Mouse (Mus musculus) ES-Bruce4 (cell line): Measurements from ENCODE around the gene Acer1. TPM values are rescaled to one million over a fixed set of nuclear protein-coding genes. Genes with fewer than 3 reads are reported as not detected.
A peak's percentile ranks its signal among the peaks of the same experiment; 100 is the strongest.

Experiments
- H3K27ac ChIP-seq: 2 replicates; pipeline ENCODE4 v1.5.1; 2012; ENCODE audit warnings: low read length, inconsistent platforms; ENCODE audit not compliant: insufficient read depth
- H3K27me3 ChIP-seq: 2 replicates; pipeline ENCODE4 v1.6.1; 2012; ENCODE audit warnings: mild to moderate bottlenecking, low read length, inconsistent platforms; ENCODE audit not compliant: control insufficient read depth, poor library complexity, insufficient read depth, severe bottlenecking
- H3K36me3 ChIP-seq: 2 replicates; pipeline ENCODE4 v1.6.1; 2012; ENCODE audit warnings: inconsistent platforms, mild to moderate bottlenecking, low read length, moderate library complexity; ENCODE audit not compliant: control insufficient read depth, poor library complexity, insufficient read depth, severe bottlenecking
- H3K4me1 ChIP-seq: one replicate; pipeline ENCODE4 v1.8.1; 2011; ENCODE audit warnings: low read length; ENCODE audit not compliant: control insufficient read depth, insufficient read depth
- H3K4me3 ChIP-seq: 2 replicates; pipeline ENCODE4 v1.5.1; 2011; ENCODE audit warnings: low read depth, mild to moderate bottlenecking, low read length
- H3K9ac ChIP-seq: 2 replicates; pipeline ENCODE4 v1.6.1; 2012; ENCODE audit warnings: low read depth, mild to moderate bottlenecking, inconsistent platforms; ENCODE audit not compliant: poor library complexity, severe bottlenecking
- H3K9me3 ChIP-seq: replicated peaks from 2 replicates; pipeline ENCODE4 v1.6.1; 2012; ENCODE audit warnings: mild to moderate bottlenecking, low read length, inconsistent platforms; ENCODE audit not compliant: control insufficient read depth, poor library complexity, insufficient read depth, severe bottlenecking
- CTCF ChIP-seq: IDR thresholded peaks from one replicate; pipeline ENCODE4 v1.8.1; 2011; ENCODE audit warnings: low read depth, low read length
- EP300 ChIP-seq: IDR thresholded peaks from 2 replicates; pipeline ENCODE4 v1.6.1; 2011; ENCODE audit warnings: low read depth, low read length; ENCODE audit not compliant: insufficient read depth
- POLR2A ChIP-seq: IDR thresholded peaks from one replicate; pipeline ENCODE4 v1.8.1; 2011; ENCODE audit warnings: low read length; ENCODE audit not compliant: insufficient read depth
- polyA plus RNA-seq: library from polyadenylated mRNA; stranded (reverse); fragments of >200 nt; gene quantifications from 2 replicates; pipeline ENCODE4 v1.2.4, GENCODE M21; 2011; ENCODE audit warnings: low read depth; ENCODE audit not compliant: missing spikeins, insufficient read depth, insufficient read length

The Acer1 gene
- polyA plus RNA-seq, 1 experiment, result 0.49 TPM

- no peak overlapping the region for H3K9ac ChIP-seq
- TF ChIP-seq POLR2A, result no peak
- TF ChIP-seq EP300, result no peak
- TF ChIP-seq CTCF, result no peak
- peaks cover 21% of the 10 kb centered on the region for H3K36me3 ChIP-seq
- no peaks in the 10 kb centered on the region for H3K4me1 ChIP-seq
- no peaks in the 10 kb centered on the region for H3K9me3 ChIP-seq
- H3K27me3 ChIP-seq, result no peaks in the 10 kb centered on the region
- no peak overlapping the region for H3K27ac ChIP-seq
- H3K4me3 ChIP-seq, result no peak overlapping the region
These were observed 19.3 kb upstream of the Acer1 start for GRCm38 (mm10) chr17:57001228-57001627.

- Histone ChIP-seq H3K9ac (no peak within 1 kb of the TSS), H3K4me1 (no peaks in the 10 kb centered on the region), H3K9me3 (no peaks in the 10 kb centered on the region), H3K4me3 (no peak within 1 kb of the TSS), H3K36me3 (peaks cover 26% of the 10 kb centered on the region), H3K27ac (no peak within 1 kb of the TSS), H3K27me3 (no peaks in the 10 kb centered on the region)
- TF ChIP-seq CTCF (no peak), EP300 (no peak), POLR2A (no peak)
These were observed 18.2 kb upstream of the Acer1 start, which contains the start of gene Pspn for GRCm38 (mm10) chr17:56999968-57000609. TSS of gene Pspn (minus strand) at chr17:57000018.

GRCm38 (mm10) chr17:56999414-56999813 is 17.5 kb upstream of the Acer1 start:
- Histone ChIP-seq H3K4me3 (no peak overlapping the region), H3K27ac (no peak overlapping the region), H3K36me3 (peaks cover 31% of the 10 kb centered on the region), H3K9me3 (no peaks in the 10 kb centered on the region), H3K4me1 (no peaks in the 10 kb centered on the region), H3K27me3 (no peaks in the 10 kb centered on the region), H3K9ac (no peak overlapping the region)
- TF ChIP-seq EP300 (no peak), CTCF (no peak), POLR2A (no peak)

- peak within 1 kb of the TSS; percentile 69 for H3K4me3 ChIP-seq
- no peaks in the 10 kb centered on the region for H3K9me3 ChIP-seq
- TF ChIP-seq CTCF (peak; percentile 60), POLR2A (peak; percentile 65), EP300 (0 out of 2 replicates have a peak, but pooled peaks have one; percentile 29)
- no peaks in the 10 kb centered on the region for H3K27me3 ChIP-seq
- peak within 1 kb of the TSS; percentile 12; the same call in 1 of the 2 replicates for H3K9ac ChIP-seq
- H3K27ac ChIP-seq, result no peak within 1 kb of the TSS
- no peaks in the 10 kb centered on the region for H3K4me1 ChIP-seq
- H3K36me3 ChIP-seq, result peaks cover 38% of the 10 kb centered on the region
These were observed 15.2 kb upstream of the Acer1 start, which contains the start of gene Alkbh7 for GRCm38 (mm10) chr17:56997029-56997667. TSS of gene Alkbh7 (plus strand) at chr17:56997339.

- H3K36me3 ChIP-seq, result peaks cover 40% of the 10 kb centered on the region
- H3K9me3 ChIP-seq, result no peaks in the 10 kb centered on the region
- TF ChIP-seq EP300 (no peak), POLR2A (no peak), CTCF (no peak)
- no peak overlapping the region for H3K4me3 ChIP-seq
- H3K27ac ChIP-seq, result no peak overlapping the region
- no peaks in the 10 kb centered on the region for H3K4me1 ChIP-seq
- H3K27me3 ChIP-seq, result no peaks in the 10 kb centered on the region
- no peak overlapping the region for H3K9ac ChIP-seq
These were observed 14.6 kb upstream of the Acer1 start for GRCm38 (mm10) chr17:56996506-56996905.

- Histone ChIP-seq H3K36me3 (peaks cover 40% of the 10 kb centered on the region), H3K9me3 (no peaks in the 10 kb centered on the region), H3K4me1 (peaks cover 3% of the 10 kb centered on the region), H3K4me3 (no peak overlapping the region), H3K27ac (no peak overlapping the region), H3K9ac (no peak overlapping the region), H3K27me3 (no peaks in the 10 kb centered on the region)
- no peak for TF ChIP-seq EP300
- no peak for TF ChIP-seq CTCF
- no peak for TF ChIP-seq POLR2A
These were observed 13.1 kb upstream of the Acer1 start for GRCm38 (mm10) chr17:56995046-56995445.
